Comparison of ENCODE assay signal across 7 mouse cellular contexts in the genomic region with DNA sequence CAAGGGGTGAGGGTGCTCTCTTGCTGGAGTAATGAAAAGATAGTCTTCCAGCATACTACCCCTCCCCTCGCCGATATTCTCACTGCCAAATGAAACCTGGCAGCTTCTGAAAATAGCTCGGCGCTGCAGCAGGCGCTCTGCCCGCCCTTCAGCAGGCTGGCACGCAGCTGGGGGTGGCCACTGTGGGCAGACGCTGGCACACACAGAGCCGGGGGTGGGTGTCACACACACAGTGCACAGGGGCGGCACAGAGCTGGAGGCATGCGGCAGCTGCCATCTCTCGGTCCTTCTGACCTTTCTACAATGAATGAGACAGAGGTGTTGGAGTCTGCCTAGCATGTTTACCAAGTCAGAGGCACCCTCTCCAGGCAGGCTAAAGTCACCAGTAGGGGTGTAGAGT. TPM values are rescaled to one million over a fixed set of nuclear protein-coding genes. Genes with fewer than 3 reads are reported as not detected.
DNase-seq lines count a peak whose midpoint lies in the region; ATAC-seq and TF ChIP-seq lines count a peak whose summit lies in the region.

No protein-coding gene starts in this region.

- peak; percentile 75 for DNase-seq in Muller cell, postnatal 12 days (ENCODE audit: inconsistent ontology term)
- peak; percentile 81 to 88 for DNase-seq in frontal cortex, postnatal 36 days (ENCODE audit: low spot score in 2 of 2)
- DNase-seq in kidney, adult 8-10 months: peak; percentile 33 to 66
- DNase-seq in midbrain, embryonic 14.5 days: peak; percentile 53
- no peak for DNase-seq in lung, postnatal 14 days
- DNase-seq in urinary bladder, adult 2 months (ENCODE audit: low spot score): no peak

- H3K27ac ChIP-seq in midbrain, embryonic 14.5 days (replicated peaks; ENCODE audit: low read depth, low read length): no peak overlapping the region

- H3K4me3 ChIP-seq in E14TG2a.4 (replicated peaks; ENCODE audit: low read length): 0 out of 2 replicates have a peak overlapping the region, but pooled peaks have one; percentile 23
- H3K4me3 ChIP-seq in midbrain, embryonic 14.5 days (replicated peaks; ENCODE audit: low read depth, low read length): no peak overlapping the region

- H3K4me1 ChIP-seq in E14TG2a.4 (replicated peaks; ENCODE audit: low read depth, low read length): peaks cover 39% of the 10 kb centered on the region
- peaks cover 18% of the 10 kb centered on the region for H3K4me1 ChIP-seq in midbrain, embryonic 14.5 days (ENCODE audit: control insufficient read depth, insufficient read depth, low read length)

- no peak; the same call in 1 of the 2 replicates for ATAC-seq in midbrain, embryonic 14.5 days (ENCODE audit: low FRiP score, low TSS enrichment)

- H3K36me3 ChIP-seq in E14TG2a.4 (ENCODE audit: insufficient read depth, low read length): peaks cover 47% of the 10 kb centered on the region
- no peaks in the 10 kb centered on the region for H3K36me3 ChIP-seq in midbrain, embryonic 14.5 days (ENCODE audit: control insufficient read depth, insufficient read depth, low read length)

- TF ChIP-seq CTCF in E14TG2a.4 (conservative IDR thresholded peaks at IDR 0.05; ENCODE audit: low read length): no peak

- H3K9me3 ChIP-seq in E14TG2a.4 (ENCODE audit: low read length): no peaks in the 10 kb centered on the region
- no peaks in the 10 kb centered on the region for H3K9me3 ChIP-seq in midbrain, embryonic 14.5 days (ENCODE audit: control insufficient read depth, low read length)

- no peak overlapping the region for H3K4me2 ChIP-seq in midbrain, embryonic 14.5 days (ENCODE audit: low read length)

- H3K27me3 ChIP-seq in E14TG2a.4 (ENCODE audit: insufficient read depth, low read length): no peaks in the 10 kb centered on the region; the same call in 1 of the 2 replicates
- H3K27me3 ChIP-seq in midbrain, embryonic 14.5 days (ENCODE audit: control insufficient read depth, insufficient read depth, low read length): no peaks in the 10 kb centered on the region

- H3K9ac ChIP-seq in midbrain, embryonic 14.5 days (replicated peaks; ENCODE audit: low read length): no peak overlapping the region; the same call in 1 of the 2 replicates

- WGBS in midbrain, embryonic 14.5 days: 75% methylated on average over 12 of the region's 12 CpGs

RNA-seq across cellular contexts. Expression of a gene that starts 22.8 kb away (rescaled TPM):
- 20.8 and 25.7 TPM in 2 replicates for polyA plus RNA-seq in midbrain, embryonic 14.5 days (2014; fragmentation: Nextera tagmentation; extraction: Ambion mirVana)
- 10.5 and 17.1 TPM in 2 replicates for polyA plus RNA-seq in urinary bladder, adult 2 months (2012; rRNA removed)

RNA-seq across cellular contexts. Expression of a gene that starts 35.2 kb away (rescaled TPM):
- polyA plus RNA-seq in midbrain, embryonic 14.5 days (2014; fragmentation: Nextera tagmentation; extraction: Ambion mirVana): 1.5 and 1.8 TPM in 2 replicates
- 50.7 and 54.4 TPM in 2 replicates for polyA plus RNA-seq in urinary bladder, adult 2 months (2012; rRNA removed)

RNA-seq across cellular contexts. Expression of a gene that starts 41.4 kb away (rescaled TPM):
- polyA plus RNA-seq in midbrain, embryonic 14.5 days (2014; fragmentation: Nextera tagmentation; extraction: Ambion mirVana): 5.0 and 5.5 TPM in 2 replicates
- polyA plus RNA-seq in urinary bladder, adult 2 months (2012; rRNA removed): 11.7 and 14.7 TPM in 2 replicates

Comparison
In these comparisons a context has a peak if more than half of its experiments do, and no peak if none do; other contexts are left out.
1. DNase-seq: peak in Muller cell, postnatal 12 days (single experiment), frontal cortex, postnatal 36 days (2 of 2), kidney, adult 8-10 months (2 of 2) and midbrain, embryonic 14.5 days (single experiment); none in lung, postnatal 14 days (single experiment) and urinary bladder, adult 2 months (single experiment).
2. RNA of a gene that starts 35.2 kb away (polyA plus RNA-seq): 50.7 to 54.4 TPM in urinary bladder, adult 2 months; 1.5 to 1.8 TPM in midbrain, embryonic 14.5 days; every median in the first group is over 10 times any median in the second.